Mouse (Mus musculus): ENCODE results near the gene Kif2c.

GRCm38 (mm10) chr4:117122209-117122608, 60.2 kb downstream of the Kif2c start:
- TF ChIP-seq POLR2A (IDR thresholded peaks at IDR 0.05; ENCODE audit: extremely low read depth, insufficient read depth, low read length) (no peak), CTCF (IDR thresholded peaks at IDR 0.05; ENCODE audit: low read depth, low read length) (no peak)
